Mouse (Mus musculus) lung, embryonic 14.5 days (tissue): ENCODE data around the gene Htr1d. TPM values are rescaled to one million over a fixed set of nuclear protein-coding genes. Genes with fewer than 3 reads are reported as not detected.

Experiments
- ATAC-seq: fragments of 200-750 bp; cut with Nextera tagmentation; 2 replicates; pipeline ENCODE4 v1.8.0; 2017; ENCODE audit warnings: mild to moderate bottlenecking, moderate TSS enrichment, moderate library complexity; ENCODE audit not compliant: insufficient read depth
- DNase-seq: peaks from one replicate; pipeline ENCODE4 v3.0.0-alpha.2; 2015
- H3K27ac ChIP-seq: fragments of 300-500 bp; sonication (generic); 2 replicates; pipeline ENCODE4 v1.5.1; 2014; ENCODE audit warnings: low read depth, mild to moderate bottlenecking, moderate library complexity
- H3K27me3 ChIP-seq: fragments of 300-500 bp; sonication (generic); 2 replicates; pipeline ENCODE4 v1.6.1; 2014; ENCODE audit warnings: low read length, control low read depth; ENCODE audit not compliant: insufficient read depth
- H3K36me3 ChIP-seq: fragments of 300-500 bp; sonication (generic); 2 replicates; pipeline ENCODE4 v1.6.1; 2014; ENCODE audit warnings: control low read depth; ENCODE audit not compliant: insufficient read depth
- H3K4me1 ChIP-seq: fragments of 300-500 bp; sonication (generic); 2 replicates; pipeline ENCODE4 v1.6.1; 2014; ENCODE audit warnings: antibody characterized with exemption, control low read depth; ENCODE audit not compliant: insufficient read depth
- H3K4me2 ChIP-seq: fragments of 300-500 bp; sonication (generic); 2 replicates; pipeline ENCODE4 v1.6.1; 2014; ENCODE audit warnings: mild to moderate bottlenecking
- H3K4me3 ChIP-seq: fragments of 300-500 bp; sonication (generic); 2 replicates; pipeline ENCODE4 v1.5.1; 2014; ENCODE audit warnings: low read depth, low read length
- H3K9ac ChIP-seq: fragments of 300-500 bp; sonication (generic); 2 replicates; pipeline ENCODE4 v1.6.1; 2014
- H3K9me3 ChIP-seq: fragments of 300-500 bp; sonication (generic); 2 replicates; pipeline ENCODE4 v1.6.1; 2016; ENCODE audit warnings: low read depth, low read length, control low read depth
- CTCF ChIP-seq: IDR thresholded peaks from 2 replicates; pipeline ENCODE4 v1.5.1; 2016; ENCODE audit warnings: antibody characterized with exemption, low read depth
- WGBS: fragments of 180-500 bp; shearing (Covaris S2); extraction: QIAGEN DNeasy Blood & Tissue Kit; methylation state at CpG from one replicate; pipeline ENCODE4 v1.1.7; 2014; 5-methylcytosine and 5-hydroxymethylcytosine counted together
- polyA plus RNA-seq: library from polyadenylated mRNA; unstranded; fragments of >200 nt; fragmentation: Nextera tagmentation; extraction: Ambion mirVana; gene quantifications from 2 replicates; pipeline ENCODE4 v1.2.1, GENCODE M21; 2014

Gene Htr1d
- polyA plus RNA-seq, 1 experiment from 2014 or later = not detected

DNA sequence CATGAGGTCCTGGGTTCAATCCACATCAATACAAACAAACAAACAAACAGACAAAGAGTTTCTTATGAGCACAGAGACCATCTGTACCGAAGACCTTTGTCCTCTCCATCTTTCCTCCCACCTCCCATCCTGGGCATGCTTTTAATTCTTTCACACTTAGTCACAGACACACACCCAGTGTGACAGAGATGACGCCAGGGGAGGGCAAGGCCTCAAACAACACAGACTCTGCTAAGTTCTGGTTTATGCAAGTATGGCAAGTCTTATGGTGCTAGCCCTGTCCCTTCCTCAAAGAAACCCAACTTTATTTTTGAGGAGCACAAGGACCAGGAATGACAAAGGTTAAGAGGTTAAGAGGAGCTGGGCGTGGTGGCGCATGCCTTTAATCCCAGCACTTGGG, 26.9 kb downstream of the Htr1d start:
- H3K36me3 ChIP-seq = no peaks in the 10 kb centered on the region
- 57% methylated on average over 4 of the region's 4 CpGs for WGBS
- ATAC-seq (no peak), DNase-seq (no peak)
- H3K27ac ChIP-seq = no peak overlapping the region
- H3K27me3 ChIP-seq = no peaks in the 10 kb centered on the region
- no peak overlapping the region for H3K4me3 ChIP-seq
- H3K9ac ChIP-seq = no peak overlapping the region
- no peaks in the 10 kb centered on the region for H3K9me3 ChIP-seq
- no peak for TF ChIP-seq CTCF
- 0 out of 2 replicates have a peak, but pooled peaks cover 3% of the 10 kb centered on the region for H3K4me1 ChIP-seq
- H3K4me2 ChIP-seq = no peak overlapping the region

DNA sequence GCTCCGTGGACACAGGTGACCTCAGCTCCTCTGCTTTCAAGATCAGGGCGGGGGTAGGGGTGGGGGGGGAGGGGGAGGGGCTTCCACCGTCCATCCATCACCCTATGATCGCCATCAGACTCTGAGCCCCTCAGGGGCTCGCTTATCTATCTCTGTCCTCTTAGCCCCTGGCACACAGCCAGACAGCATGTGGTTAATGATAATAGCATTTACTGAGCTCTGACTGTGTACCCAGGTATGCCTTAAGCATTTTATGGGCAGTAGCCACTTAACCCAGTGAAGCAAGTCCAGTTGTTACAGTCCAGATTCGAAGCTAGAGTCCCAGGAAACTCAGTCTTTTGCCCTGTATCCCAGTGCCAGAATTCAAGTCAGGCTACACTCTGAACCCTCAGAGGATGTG, 28.2 kb downstream of the Htr1d start:
- no peak overlapping the region for H3K4me3 ChIP-seq
- H3K4me1 ChIP-seq = 0 out of 2 replicates have a peak, but pooled peaks cover 3% of the 10 kb centered on the region
- no peak overlapping the region; the same call in 1 of the 2 replicates for H3K27ac ChIP-seq
- no peak overlapping the region for H3K9ac ChIP-seq
- no peak overlapping the region for H3K4me2 ChIP-seq
- no peaks in the 10 kb centered on the region for H3K9me3 ChIP-seq
- ATAC-seq (peak; percentile 26; the same call in 1 of the 2 replicates), DNase-seq (peak; percentile 58)
- no peaks in the 10 kb centered on the region for H3K36me3 ChIP-seq
- H3K27me3 ChIP-seq = no peaks in the 10 kb centered on the region
- WGBS = 6% methylated on average over 6 of the region's 6 CpGs
- no peak for TF ChIP-seq CTCF

DNA sequence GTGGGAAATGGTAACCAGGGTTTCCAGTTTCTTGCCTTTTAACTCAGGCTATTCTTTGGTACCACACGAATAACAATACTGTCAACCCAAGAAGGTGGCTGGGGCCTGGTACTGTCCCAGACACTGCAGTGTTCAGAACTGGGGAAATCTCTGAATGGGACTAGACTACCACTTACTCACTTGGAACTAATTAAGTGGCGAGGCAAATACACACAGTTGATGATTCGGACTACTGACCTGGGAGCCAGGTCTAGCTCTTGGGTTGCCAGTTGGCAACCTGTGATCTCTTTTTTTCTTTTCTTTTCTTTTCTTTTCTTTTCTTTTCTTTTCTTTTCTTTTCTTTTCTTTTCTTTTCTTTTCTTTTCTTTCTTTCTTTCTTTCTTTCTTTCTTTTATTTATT, 29.0 kb downstream of the Htr1d start:
- no peaks in the 10 kb centered on the region for H3K27me3 ChIP-seq
- WGBS = 64% methylated on average over 3 of the region's 3 CpGs
- H3K9ac ChIP-seq = no peak overlapping the region
- ATAC-seq = no peak
- no peak overlapping the region for H3K4me3 ChIP-seq
- no peak for DNase-seq
- no peaks in the 10 kb centered on the region for H3K9me3 ChIP-seq
- 0 out of 2 replicates have a peak, but pooled peaks cover 3% of the 10 kb centered on the region for H3K4me1 ChIP-seq
- no peak for TF ChIP-seq CTCF
- H3K27ac ChIP-seq = no peak overlapping the region
- no peaks in the 10 kb centered on the region for H3K36me3 ChIP-seq
- H3K4me2 ChIP-seq = no peak overlapping the region

DNA sequence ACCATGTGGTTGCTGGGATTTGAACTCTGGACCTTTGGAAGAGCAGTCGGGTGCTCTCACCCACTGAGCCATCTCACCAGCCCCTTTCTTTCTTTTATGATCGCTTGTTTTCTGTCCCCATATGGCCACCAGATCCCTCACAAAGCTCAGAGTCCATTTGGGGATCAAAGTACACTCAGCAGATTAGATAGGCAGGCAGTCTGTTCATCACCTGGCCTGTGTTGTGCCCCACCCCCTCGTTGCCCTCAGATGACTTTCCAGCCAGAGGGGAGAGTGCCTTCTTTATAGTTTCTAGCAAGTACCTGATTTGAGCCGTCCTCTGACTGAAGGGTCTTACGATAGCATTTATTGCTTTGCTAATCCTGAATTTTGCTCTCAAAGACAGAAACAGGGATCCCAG, 29.5 kb downstream of the Htr1d start:
- no peak overlapping the region for H3K9ac ChIP-seq
- no peak overlapping the region for H3K27ac ChIP-seq
- H3K4me1 ChIP-seq = 0 out of 2 replicates have a peak, but pooled peaks cover 3% of the 10 kb centered on the region
- no peak overlapping the region for H3K4me3 ChIP-seq
- no peak for ATAC-seq
- H3K27me3 ChIP-seq = no peaks in the 10 kb centered on the region
- no peaks in the 10 kb centered on the region for H3K36me3 ChIP-seq
- no peaks in the 10 kb centered on the region for H3K9me3 ChIP-seq
- no peak for DNase-seq
- TF ChIP-seq CTCF = no peak
- 48% methylated on average over 5 of the region's 5 CpGs for WGBS
- H3K4me2 ChIP-seq = no peak overlapping the region

DNA sequence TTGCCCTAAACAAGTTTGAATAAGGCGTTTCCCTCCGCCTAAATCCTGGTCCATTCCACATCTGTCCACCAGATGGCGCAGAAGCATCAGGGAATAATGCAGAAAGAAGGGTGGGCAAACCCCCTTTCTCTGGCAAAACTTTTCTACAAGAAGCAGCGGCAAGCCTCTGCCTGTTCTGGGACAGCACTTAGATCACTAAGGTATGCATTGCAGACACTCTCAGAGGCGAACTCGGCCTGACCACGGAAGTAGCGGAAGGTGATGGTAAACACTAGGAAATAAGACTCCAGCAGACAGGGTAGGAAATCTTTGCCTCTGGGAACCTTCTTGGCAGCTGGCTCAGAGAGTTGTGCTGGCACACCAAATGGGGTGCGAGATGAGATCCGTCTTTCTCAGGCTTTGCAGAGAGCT, 31.5 kb downstream of the Htr1d start:
- Histone ChIP-seq H3K4me1 (0 out of 2 replicates have a peak, but pooled peaks cover 3% of the 10 kb centered on the region), H3K36me3 (no peaks in the 10 kb centered on the region), H3K27ac (no peak overlapping the region), H3K4me2 (peak overlapping the region; percentile 58), H3K9ac (no peak overlapping the region), H3K4me3 (no peak overlapping the region; the same call in 1 of the 2 replicates), H3K27me3 (no peaks in the 10 kb centered on the region), H3K9me3 (no peaks in the 10 kb centered on the region)
- ATAC-seq (peak; percentile 36), DNase-seq (peak; percentile 95)
- WGBS = 2% methylated on average over 10 of the region's 10 CpGs
- TF ChIP-seq CTCF = peak; percentile 97

DNA sequence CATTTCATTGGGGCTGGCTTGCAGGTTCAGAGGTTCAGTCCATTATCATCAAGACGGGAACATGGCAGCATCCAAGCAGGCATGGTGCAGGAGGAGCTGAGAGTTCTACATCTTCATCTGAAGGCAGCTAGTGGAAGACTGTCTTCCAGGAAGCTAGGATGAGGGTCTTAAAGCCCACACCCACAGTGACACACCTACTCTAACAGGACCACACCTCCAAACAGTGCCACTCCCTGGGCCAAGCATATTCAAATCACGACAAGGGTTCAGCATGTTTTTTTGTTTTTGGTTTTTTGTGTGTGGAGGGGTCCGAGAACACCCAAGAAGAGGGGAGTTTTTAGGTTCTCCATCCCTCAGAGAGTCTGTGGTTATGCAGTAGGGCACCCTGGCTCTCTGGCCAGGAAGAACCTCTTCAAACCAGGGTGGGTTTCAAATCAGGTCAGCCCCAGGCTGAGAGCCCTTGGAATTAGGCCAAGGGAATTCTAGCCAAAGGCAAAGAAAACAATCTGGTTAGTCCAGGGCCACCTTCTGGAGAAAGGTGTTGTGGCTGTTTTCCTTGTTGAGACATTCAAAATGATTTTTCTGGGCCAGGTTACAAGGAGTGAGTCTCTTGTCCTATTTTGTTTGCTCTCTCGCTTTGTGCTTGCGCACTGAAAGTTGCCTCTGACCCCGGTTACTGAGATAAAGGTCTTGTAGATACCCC, 33.3 kb downstream of the Htr1d start:
- H3K27ac ChIP-seq = no peak overlapping the region
- H3K9ac ChIP-seq = no peak overlapping the region
- WGBS = 82% methylated on average over 6 of the region's 6 CpGs
- H3K36me3 ChIP-seq = no peaks in the 10 kb centered on the region
- no peak for TF ChIP-seq CTCF
- H3K27me3 ChIP-seq = 0 out of 2 replicates have a peak, but pooled peaks cover 3% of the 10 kb centered on the region
- H3K4me2 ChIP-seq = no peak overlapping the region
- H3K4me1 ChIP-seq = 0 out of 2 replicates have a peak, but pooled peaks cover 1% of the 10 kb centered on the region
- DNase-seq = no peak
- H3K9me3 ChIP-seq = no peaks in the 10 kb centered on the region
- no peak for ATAC-seq
- H3K4me3 ChIP-seq = no peak overlapping the region

DNA sequence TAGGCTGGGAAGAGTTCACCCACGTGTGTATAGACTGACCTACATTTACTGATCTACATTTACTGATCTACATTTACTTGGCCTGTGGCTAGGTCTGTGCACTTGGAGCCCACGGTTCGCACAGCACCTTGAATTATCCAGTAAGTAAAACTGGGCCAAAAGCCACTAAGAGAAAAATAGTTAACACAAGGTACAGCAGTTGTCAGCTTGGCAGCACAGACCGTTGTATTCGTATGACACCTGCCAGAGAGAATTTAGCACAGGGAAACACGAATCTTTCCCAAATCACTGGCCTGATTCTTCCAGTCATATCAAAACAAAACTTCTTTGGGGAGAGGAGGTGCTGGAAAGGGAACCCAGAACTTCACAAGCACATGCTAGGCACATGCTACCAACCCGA, 35.0 kb downstream of the Htr1d start:
- Histone ChIP-seq H3K27ac (no peak overlapping the region), H3K9ac (no peak overlapping the region), H3K4me1 (0 out of 2 replicates have a peak, but pooled peaks cover 5% of the 10 kb centered on the region), H3K4me2 (no peak overlapping the region), H3K9me3 (no peaks in the 10 kb centered on the region), H3K27me3 (peaks cover 9% of the 10 kb centered on the region), H3K36me3 (no peaks in the 10 kb centered on the region), H3K4me3 (no peak overlapping the region)
- WGBS = 73% methylated on average over 7 of the region's 7 CpGs
- TF ChIP-seq CTCF = no peak
- ATAC-seq (no peak), DNase-seq (no peak)
